Mouse (Mus musculus) bone marrow macrophage, adult 2 months (primary cell): ENCODE results near the gene Kcnmb3. TPM values are rescaled to one million over a fixed set of nuclear protein-coding genes. Genes with fewer than 3 reads are reported as not detected.
"Not testable (repeated sequence)": the region's sequence is repeated elsewhere in the genome, so short reads cannot be mapped to it uniquely, and the experiment has no call there.

Experiments used
- H3K27ac ChIP-seq: 2 replicates; pipeline ENCODE4 v1.5.1; 2012; ENCODE audit warnings: low read depth, low read length; ENCODE audit not compliant: insufficient read depth
- H3K4me1 ChIP-seq: 2 replicates; pipeline ENCODE4 v1.6.1; 2012; ENCODE audit warnings: low read length; ENCODE audit not compliant: control insufficient read depth, insufficient read depth
- H3K4me3 ChIP-seq: 2 replicates; pipeline ENCODE4 v1.5.1; 2012; ENCODE audit warnings: mild to moderate bottlenecking, low read length, moderate library complexity; ENCODE audit not compliant: insufficient read depth
- CTCF ChIP-seq: IDR thresholded peaks from 2 replicates; pipeline ENCODE4 v1.5.1; 2012; ENCODE audit warnings: low read depth, mild to moderate bottlenecking, low read length, moderate library complexity
- POLR2A ChIP-seq: IDR thresholded peaks from 2 replicates; pipeline ENCODE4 v1.6.1; 2012; ENCODE audit warnings: mild to moderate bottlenecking, low read depth, low read length, borderline replicate concordance
- polyA plus RNA-seq: library from polyadenylated mRNA; stranded (reverse); fragments of >200 nt; gene quantifications from 2 replicates; pipeline ENCODE4 v1.2.4, GENCODE M21; 2012; ENCODE audit not compliant: missing spikeins, insufficient read depth, insufficient read length

Kcnmb3 gene
- polyA plus RNA-seq, 1 experiment, result not detected

DNA sequence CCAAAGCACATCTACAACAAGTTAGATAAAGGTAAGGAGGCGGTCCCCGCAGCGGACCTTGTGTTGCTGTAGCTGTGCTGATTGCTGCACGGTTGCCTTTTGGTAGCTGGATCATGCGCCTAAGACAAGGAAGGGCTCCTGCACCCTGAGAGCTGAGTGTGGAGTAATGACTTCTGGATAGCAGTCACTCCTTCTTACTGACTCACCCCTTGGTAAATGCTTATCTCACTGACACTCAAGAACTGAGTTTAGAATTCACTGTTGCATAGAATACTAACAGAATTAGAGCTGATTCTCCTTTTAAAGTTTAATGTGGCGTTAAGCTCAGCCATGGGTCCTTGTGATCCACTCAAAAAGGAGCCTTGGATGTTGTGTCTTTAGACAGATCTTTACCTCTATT lies 54.7 kb downstream of the Kcnmb3 start:
- Histone ChIP-seq H3K27ac (no peak overlapping the region), H3K4me1 (peaks cover 4% of the 10 kb centered on the region; the same call in 1 of the 2 replicates), H3K4me3 (no peak overlapping the region)
- TF ChIP-seq POLR2A (no peak), CTCF (no peak)

DNA sequence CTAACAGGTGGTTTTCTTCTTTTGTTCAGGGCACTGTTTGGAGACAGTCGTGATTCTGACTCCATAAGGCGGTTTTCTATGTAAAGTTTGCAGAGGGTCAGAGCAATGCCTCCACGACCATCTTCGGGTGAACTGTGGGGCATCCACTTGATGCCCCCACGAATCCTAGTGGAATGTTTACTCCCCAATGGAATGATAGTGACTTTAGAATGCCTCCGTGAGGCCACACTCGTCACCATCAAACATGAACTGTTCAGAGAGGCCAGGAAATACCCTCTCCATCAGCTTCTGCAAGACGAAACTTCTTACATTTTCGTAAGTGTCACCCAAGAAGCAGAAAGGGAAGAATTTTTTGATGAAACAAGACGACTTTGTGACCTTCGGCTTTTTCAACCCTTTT lies 55.9 kb downstream of the Kcnmb3 start:
- no peak overlapping the region for H3K4me3 ChIP-seq
- no peak overlapping the region for H3K27ac ChIP-seq
- TF ChIP-seq CTCF, result no peak
- TF ChIP-seq POLR2A, result no peak
- peaks cover 4% of the 10 kb centered on the region; the same call in 1 of the 2 replicates for H3K4me1 ChIP-seq

DNA sequence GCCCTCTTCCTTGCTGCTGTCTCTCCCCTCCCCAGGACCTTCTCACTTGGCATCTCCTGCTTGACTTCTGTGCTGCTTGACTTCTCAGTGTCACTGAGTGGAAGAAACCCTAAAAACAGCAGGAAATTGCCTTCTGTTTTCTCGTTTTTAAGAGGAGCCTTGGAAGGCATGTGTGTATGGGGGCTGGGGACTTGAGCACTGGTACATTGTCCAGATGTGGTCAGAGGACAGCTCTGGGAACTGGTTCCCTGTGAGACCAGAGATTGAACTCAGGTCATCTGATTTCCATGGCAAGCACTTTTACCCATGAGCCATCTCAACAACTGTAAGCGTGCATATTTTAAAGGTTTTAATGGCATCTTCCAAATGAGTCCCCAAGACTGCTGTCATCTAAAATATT lies 58.0 kb downstream of the Kcnmb3 start:
- no peak overlapping the region for H3K27ac ChIP-seq
- H3K4me3 ChIP-seq, result no peak overlapping the region
- peaks cover 10% of the 10 kb centered on the region for H3K4me1 ChIP-seq
- TF ChIP-seq CTCF, result no peak
- no peak for TF ChIP-seq POLR2A

DNA sequence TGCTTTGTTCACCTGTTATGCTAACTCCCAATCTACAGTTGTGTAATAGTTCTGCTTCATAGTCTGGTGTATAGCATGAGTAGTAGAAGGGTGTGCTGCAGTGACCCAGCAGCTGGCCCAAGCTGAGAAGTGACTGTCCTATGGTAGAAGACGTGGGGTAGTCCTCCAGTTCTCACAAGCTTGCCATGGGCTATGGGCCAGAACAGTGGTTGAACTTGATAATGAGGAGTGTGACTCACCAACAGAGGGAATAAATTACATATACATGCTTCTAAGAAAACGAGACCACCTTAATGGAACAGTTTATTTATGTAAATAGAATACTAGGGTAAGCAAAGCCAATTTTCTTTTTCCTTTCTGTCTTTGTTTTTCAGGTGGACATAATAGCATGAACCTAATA lies 61.6 kb downstream of the Kcnmb3 start:
- Histone ChIP-seq H3K27ac (no peak overlapping the region), H3K4me3 (no peak overlapping the region), H3K4me1 (peaks cover 29% of the 10 kb centered on the region)
- TF ChIP-seq CTCF (no peak), POLR2A (no peak)

DNA sequence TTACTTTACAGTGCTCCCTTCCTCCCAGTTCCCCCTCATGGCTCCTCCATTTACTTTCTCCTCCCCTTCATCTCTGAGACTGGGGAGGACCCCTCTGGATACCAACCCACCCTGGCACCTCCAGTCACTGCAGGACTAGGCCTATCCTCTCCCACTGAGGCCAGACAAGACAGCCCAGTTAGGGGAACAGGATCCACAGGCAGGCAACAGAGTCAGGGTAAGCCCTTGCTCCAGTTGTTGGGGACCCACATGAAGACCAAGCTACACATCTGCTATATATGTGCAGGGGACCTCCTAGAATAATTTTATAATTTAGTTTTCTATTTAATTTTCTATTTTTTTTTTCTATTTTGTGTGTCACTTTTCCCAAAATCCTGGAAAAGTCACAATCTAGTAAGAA lies 62.7 kb downstream of the Kcnmb3 start:
- H3K27ac ChIP-seq, H3K4me3 ChIP-seq: not testable (repeated sequence)
- peaks cover 30% of the 10 kb centered on the region for H3K4me1 ChIP-seq

DNA sequence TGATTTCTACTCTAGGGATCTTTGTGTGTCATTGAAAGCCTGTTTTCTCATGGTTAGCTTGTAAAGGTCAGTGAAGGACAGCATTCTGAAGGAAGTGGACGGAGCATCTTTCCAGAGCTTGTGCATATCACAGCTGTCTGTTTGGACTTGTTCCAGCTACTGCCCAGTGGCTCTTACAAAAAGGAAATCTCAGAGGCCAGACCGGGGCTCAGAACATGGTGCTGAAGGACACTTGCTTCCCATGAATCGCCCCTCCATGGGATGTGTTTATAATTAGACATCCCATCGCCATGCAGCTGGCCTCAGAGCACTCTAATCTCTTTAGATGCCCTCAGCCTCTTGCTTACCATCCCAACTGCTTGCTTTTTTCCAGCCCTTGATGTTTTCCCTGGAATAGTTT lies 63.1 kb downstream of the Kcnmb3 start:
- H3K4me3 ChIP-seq, result no peak overlapping the region
- TF ChIP-seq POLR2A (no peak), CTCF (no peak)
- peaks cover 33% of the 10 kb centered on the region for H3K4me1 ChIP-seq
- no peak overlapping the region for H3K27ac ChIP-seq

DNA sequence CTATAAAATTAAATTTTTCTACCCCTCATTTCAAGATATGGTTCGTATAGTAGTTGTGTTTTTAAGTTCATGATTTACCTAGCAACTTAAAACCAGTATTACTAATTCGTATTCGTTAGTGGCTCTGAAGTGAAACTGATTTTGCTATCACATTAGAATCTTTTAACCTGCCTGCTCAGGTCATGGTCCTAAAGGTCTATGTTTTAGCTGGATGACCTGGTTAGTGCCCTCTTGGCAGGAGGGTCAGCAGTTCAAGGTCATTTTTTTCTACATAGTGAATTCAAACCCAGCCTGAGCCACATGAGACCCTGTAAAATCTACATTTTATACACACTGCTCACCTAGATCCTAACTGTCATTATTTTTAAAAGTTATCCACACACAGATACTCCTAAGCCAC lies 63.7 kb downstream of the Kcnmb3 start:
- H3K27ac ChIP-seq, result no peak overlapping the region
- peaks cover 36% of the 10 kb centered on the region for H3K4me1 ChIP-seq
- TF ChIP-seq POLR2A (no peak), CTCF (no peak)
- H3K4me3 ChIP-seq, result no peak overlapping the region

DNA sequence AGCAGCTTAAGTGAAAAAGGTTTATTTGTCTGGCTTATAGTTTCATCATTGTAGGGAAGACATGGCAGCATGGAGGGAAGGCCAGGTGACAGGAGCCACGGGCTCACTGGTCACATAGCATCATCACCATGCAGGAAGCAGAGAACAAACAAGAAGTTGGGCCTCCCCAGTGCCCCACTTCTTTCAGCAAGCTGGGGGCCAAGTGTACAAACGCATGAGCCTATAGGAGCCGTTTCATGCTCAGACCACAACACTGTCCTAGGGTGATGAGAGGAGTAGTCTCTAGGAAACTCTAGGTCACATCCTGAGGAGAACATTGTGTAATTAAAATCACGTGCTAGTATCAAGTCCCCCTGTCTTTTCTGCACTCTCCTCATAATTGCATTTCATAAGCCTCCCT lies 64.3 kb downstream of the Kcnmb3 start:
- TF ChIP-seq CTCF, result no peak
- no peak for TF ChIP-seq POLR2A
- H3K4me1 ChIP-seq, result peaks cover 38% of the 10 kb centered on the region
- H3K4me3 ChIP-seq, result no peak overlapping the region
- H3K27ac ChIP-seq, result no peak overlapping the region; the same call in 1 of the 2 replicates

Other genes starting within 250 kb of the Kcnmb3 start
- gene Zmat3, start 126.2 kb downstream of the Kcnmb3 start, polyA plus RNA-seq, result 10.0 and 11.6 TPM in 2 replicates
- gene Pik3ca, start 94.6 kb downstream of the Kcnmb3 start, polyA plus RNA-seq, result 45.1 and 49.7 TPM in 2 replicates
- gene Zfp639, start 18.0 kb upstream of the Kcnmb3 start, polyA plus RNA-seq, result 30.6 and 33.8 TPM in 2 replicates
- 29.1 and 30.9 TPM in 2 replicates for gene Mfn1, start 37.2 kb upstream of the Kcnmb3 start, polyA plus RNA-seq
- 7.6 and 9.4 TPM in 2 replicates for gene Gnb4, start 124.4 kb upstream of the Kcnmb3 start, polyA plus RNA-seq
- gene Actl6a, start 214.1 kb upstream of the Kcnmb3 start, polyA plus RNA-seq, result 31.7 and 40.9 TPM in 2 replicates
- 143 TPM in 2 replicates for gene Ndufb5, start 244.8 kb upstream of the Kcnmb3 start, polyA plus RNA-seq
- gene Mrpl47, start 245.4 kb upstream of the Kcnmb3 start, polyA plus RNA-seq, result 13.2 and 19.3 TPM in 2 replicates